Mouse (Mus musculus): Measurements from ENCODE around the gene Tmcc1.

GRCm38 (mm10) chr6:116147386-116147785, 45.9 kb downstream of the Tmcc1 start:
- no peak for TF ChIP-seq GATA1 (IDR thresholded peaks at IDR 0.05; ENCODE audit: borderline replicate concordance, low read length)
- no peak for TF ChIP-seq FLI1 (IDR thresholded peaks at IDR 0.05; ENCODE audit: low read length)
